Mouse (Mus musculus) olfactory bulb, adult 2 months (tissue): ENCODE measurements around the gene 1700023F06Rik. TPM values are rescaled to one million over a fixed set of nuclear protein-coding genes. Genes with fewer than 3 reads are reported as not detected.

Experiments
- H3K27ac ChIP-seq: fragments of 200-500 bp; 2 replicates; pipeline ENCODE4 v1.5.1; 2012; ENCODE audit warnings: low read depth, low read length; ENCODE audit not compliant: insufficient read depth
- H3K4me1 ChIP-seq: fragments of 200-500 bp; 2 replicates; pipeline ENCODE4 v1.6.1; 2012; ENCODE audit warnings: low read length; ENCODE audit not compliant: control insufficient read depth, insufficient read depth
- H3K4me3 ChIP-seq: fragments of 200-500 bp; 2 replicates; pipeline ENCODE4 v1.5.1; 2012; ENCODE audit warnings: mild to moderate bottlenecking, low read depth, low read length, moderate library complexity; ENCODE audit not compliant: insufficient read depth
- CTCF ChIP-seq: fragments of 200-500 bp; IDR thresholded peaks from 2 replicates; pipeline ENCODE4 v1.5.1; 2012; ENCODE audit warnings: low read depth, mild to moderate bottlenecking, low read length, moderate library complexity; ENCODE audit not compliant: insufficient read depth
- POLR2A ChIP-seq: fragments of 200-500 bp; IDR thresholded peaks from 2 replicates; pipeline ENCODE4 v1.6.1; 2012; ENCODE audit warnings: mild to moderate bottlenecking, low read depth, low read length, moderate library complexity; ENCODE audit not compliant: insufficient read depth
- WGBS: fragments of 180-500 bp; shearing (Covaris S2); methylation state at CpG from one replicate; pipeline ENCODE4 v1.1.7; 2018; 5-methylcytosine and 5-hydroxymethylcytosine counted together
- polyA plus RNA-seq: library from polyadenylated mRNA; stranded (reverse); fragments of >200 nt; gene quantifications from 2 replicates; pipeline ENCODE4 v1.2.4, GENCODE M21; 2012; ENCODE audit warnings: low replicate concordance; ENCODE audit not compliant: missing spikeins, insufficient read depth, insufficient read length

1700023F06Rik gene
- polyA plus RNA-seq, 1 experiment = not detected

DNA sequence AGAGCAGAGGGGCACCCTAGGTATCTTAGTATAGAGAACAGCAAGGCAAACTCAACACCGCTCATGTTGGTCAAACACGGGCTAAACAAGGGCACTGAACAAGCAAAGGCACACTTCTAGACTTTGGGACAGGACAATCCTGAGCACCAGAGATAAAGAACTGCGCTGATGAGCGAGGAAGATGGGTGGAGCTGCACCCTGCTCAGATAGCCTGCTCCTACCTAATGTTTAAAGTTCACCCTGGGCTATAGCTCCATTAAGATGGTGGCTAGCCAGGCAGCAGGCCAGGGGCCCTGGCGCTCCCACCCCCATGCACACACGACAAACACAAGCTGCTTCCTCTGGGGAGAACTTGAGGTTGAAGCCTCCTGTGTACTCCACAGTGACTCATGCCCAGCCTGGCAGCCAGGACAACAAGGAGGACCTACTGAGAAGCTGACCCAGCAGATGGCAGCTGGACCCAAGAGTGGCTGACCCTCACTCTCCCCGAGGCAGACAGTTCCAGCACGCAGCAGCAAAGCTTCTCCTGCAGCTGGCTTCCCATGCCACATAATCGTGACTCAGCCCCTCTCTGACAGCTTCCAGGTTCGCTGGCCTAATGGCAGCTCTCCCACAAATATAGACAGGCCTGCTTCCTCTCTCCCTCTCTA, 37.8 kb upstream of the 1700023F06Rik start:
- WGBS = 54% methylated on average over 10 of the region's 10 CpGs
- TF ChIP-seq POLR2A (no peak), CTCF (no peak)
- H3K27ac ChIP-seq = peak overlapping the region; percentile 30; the same call in 1 of the 2 replicates
- H3K4me1 ChIP-seq = peaks cover 28% of the 10 kb centered on the region
- no peak overlapping the region for H3K4me3 ChIP-seq

DNA sequence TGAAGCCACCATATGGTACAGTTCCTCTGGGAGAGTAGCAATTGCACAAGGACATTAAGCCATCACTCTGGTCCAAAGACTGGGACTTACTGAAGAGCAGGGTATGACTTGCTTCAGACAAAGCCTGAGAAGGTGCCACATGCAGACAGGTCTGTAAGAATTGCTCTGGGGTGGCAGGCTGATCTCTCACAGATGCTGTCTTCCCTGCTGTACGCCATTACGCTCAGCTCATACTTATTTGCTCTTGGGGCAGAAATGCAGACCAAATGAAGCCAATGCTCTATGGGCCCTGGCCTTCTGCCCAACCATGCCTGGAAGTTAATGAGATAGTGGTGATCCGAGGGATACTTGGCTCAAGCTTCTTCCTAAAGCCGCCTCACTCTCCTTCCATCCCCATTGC, 36.5 kb upstream of the 1700023F06Rik start:
- 72% methylated on average over 4 of the region's 4 CpGs for WGBS
- Histone ChIP-seq H3K4me3 (no peak overlapping the region), H3K27ac (no peak overlapping the region), H3K4me1 (peaks cover 30% of the 10 kb centered on the region)
- TF ChIP-seq CTCF (no peak), POLR2A (no peak)

DNA sequence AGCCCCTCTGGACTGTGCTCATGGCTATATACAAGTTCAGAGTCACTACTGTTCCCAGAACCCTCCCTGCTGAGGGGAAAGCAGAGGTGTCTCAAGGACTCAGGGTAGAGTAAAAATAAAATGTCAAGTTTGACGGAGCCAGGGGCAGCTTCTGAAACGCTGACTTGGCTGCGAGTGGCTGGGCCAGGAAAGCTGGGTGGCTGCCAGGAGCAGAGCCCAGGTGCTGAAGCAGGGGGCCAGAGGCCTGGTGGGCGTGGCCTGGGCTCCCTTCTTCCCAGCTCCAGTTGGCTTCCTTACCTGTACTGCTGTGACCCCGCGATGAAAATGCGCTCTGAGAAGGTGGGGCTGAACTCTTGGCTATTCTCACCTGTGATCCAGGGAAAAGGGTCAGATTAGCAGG, 32.4 kb upstream of the 1700023F06Rik start:
- no peak for TF ChIP-seq POLR2A
- no peak for TF ChIP-seq CTCF
- Histone ChIP-seq H3K4me1 (peaks cover 11% of the 10 kb centered on the region), H3K4me3 (no peak overlapping the region), H3K27ac (no peak overlapping the region)
- 55% methylated on average over 7 of the region's 7 CpGs for WGBS

DNA sequence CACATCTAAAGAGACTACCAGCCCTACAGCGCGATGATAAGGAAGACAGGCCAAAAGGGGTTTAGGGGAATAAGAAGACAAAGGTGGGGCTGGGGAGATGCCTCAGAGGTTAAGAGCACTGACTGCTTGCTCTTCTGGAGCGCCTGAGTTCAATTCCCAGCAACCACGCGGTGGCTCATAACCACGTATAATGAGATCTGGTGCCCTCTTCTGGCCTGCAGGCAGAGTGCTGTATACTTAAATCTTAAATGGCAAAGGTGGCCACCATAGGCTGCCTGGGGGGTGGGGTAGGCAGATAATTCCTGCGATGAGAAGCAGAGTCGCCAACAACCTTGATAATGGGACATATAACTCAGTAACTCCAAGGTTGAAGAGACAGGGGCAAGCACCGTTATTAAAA, 29.4 kb upstream of the 1700023F06Rik start:
- Histone ChIP-seq H3K4me1 (peaks cover 13% of the 10 kb centered on the region), H3K4me3 (no peak overlapping the region), H3K27ac (no peak overlapping the region)
- WGBS = 82% methylated on average over 9 of the region's 9 CpGs
- TF ChIP-seq POLR2A = no peak
- no peak for TF ChIP-seq CTCF

DNA sequence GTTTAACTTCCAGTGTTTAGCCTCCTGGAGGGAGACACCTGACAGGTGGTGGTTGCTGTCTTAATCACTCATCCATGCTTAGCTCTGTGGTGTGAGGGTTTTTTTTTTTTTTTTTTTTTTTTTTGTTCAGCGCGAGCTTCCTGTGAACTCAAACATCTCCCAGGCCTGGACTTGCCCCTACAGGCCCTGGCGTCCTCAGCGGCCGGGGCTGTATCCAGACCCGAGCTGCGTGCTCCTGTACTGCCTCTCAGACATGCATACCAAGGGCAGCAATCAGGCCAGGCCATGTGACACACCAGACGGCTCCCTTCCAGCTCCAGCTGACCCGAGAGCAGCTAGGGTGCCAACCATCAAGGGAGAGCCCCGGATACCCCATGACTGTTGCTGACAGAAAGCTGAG, 28.5 kb upstream of the 1700023F06Rik start:
- WGBS = 89% methylated on average over 10 of the region's 10 CpGs
- H3K27ac ChIP-seq = no peak overlapping the region
- H3K4me3 ChIP-seq = no peak overlapping the region
- TF ChIP-seq POLR2A (no peak), CTCF (no peak)
- H3K4me1 ChIP-seq = peaks cover 9% of the 10 kb centered on the region

DNA sequence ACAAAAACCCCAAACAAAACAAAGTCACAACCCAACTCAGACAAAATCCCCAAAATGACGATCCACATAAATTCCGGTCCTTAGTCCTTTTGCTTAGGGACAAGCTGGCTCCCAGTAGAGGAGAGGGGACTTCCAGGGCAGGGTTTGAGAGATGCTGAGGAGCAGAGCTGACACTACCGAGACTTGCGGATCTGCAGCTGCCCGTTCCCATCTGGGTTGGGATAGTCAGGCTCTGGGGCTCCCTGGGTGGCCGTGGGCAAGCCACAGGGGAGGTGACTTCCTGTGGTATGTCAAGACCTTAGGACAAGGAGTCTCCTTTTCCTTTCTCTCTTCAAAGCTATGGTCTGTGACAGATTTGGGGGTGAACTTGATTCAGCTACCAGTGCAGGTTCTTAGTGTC, 28.1 kb upstream of the 1700023F06Rik start:
- peaks cover 9% of the 10 kb centered on the region for H3K4me1 ChIP-seq
- no peak overlapping the region for H3K27ac ChIP-seq
- TF ChIP-seq POLR2A (no peak), CTCF (no peak)
- 88% methylated on average over 6 of the region's 6 CpGs for WGBS
- no peak overlapping the region for H3K4me3 ChIP-seq

DNA sequence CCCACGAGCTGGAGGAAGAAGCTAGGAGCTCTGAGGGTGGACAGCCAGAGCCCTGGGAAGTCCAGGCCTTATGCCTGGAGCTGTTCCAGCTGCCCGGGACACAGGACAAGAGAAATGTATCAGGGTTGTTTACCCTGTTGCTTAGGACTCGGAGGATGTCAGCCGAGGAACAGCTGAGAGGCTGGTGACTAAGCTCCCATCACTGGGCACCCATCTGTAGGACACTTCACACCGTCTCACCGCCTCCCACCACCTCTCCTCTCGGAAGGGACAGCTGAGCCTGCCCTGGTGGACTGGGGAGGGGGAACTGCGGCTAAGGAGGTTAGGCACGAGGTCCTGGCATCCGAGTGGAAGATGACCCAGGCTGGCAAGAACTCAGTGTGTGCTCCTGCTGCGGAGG, 27.3 kb upstream of the 1700023F06Rik start:
- Histone ChIP-seq H3K4me3 (no peak overlapping the region), H3K27ac (no peak overlapping the region), H3K4me1 (peaks cover 6% of the 10 kb centered on the region)
- TF ChIP-seq CTCF = no peak
- TF ChIP-seq POLR2A = no peak
- 66% methylated on average over 11 of the region's 11 CpGs for WGBS

DNA sequence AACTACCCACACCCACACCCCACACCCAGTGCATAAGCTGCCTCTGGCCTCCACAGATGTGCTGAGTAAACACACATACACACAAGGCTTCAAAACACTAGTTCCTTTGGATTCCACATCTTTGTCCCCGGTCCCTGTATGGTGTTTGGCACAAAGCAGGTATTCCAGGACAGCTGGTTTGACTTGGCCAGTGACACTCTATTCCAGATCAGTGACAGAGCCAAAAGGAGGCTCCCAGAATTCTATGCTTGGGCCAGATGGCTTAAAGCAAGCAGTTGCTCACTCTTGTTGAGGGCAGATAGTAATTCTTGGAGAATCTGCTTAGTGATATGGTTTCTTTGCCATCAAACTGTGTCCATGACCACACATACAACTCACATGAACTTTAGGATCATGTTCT, 26.1 kb upstream of the 1700023F06Rik start:
- H3K4me3 ChIP-seq = no peak overlapping the region
- WGBS = 74% methylated on average over 1 of the region's 1 CpGs
- TF ChIP-seq CTCF (no peak), POLR2A (no peak)
- no peak overlapping the region for H3K27ac ChIP-seq
- H3K4me1 ChIP-seq = peaks cover 6% of the 10 kb centered on the region

DNA sequence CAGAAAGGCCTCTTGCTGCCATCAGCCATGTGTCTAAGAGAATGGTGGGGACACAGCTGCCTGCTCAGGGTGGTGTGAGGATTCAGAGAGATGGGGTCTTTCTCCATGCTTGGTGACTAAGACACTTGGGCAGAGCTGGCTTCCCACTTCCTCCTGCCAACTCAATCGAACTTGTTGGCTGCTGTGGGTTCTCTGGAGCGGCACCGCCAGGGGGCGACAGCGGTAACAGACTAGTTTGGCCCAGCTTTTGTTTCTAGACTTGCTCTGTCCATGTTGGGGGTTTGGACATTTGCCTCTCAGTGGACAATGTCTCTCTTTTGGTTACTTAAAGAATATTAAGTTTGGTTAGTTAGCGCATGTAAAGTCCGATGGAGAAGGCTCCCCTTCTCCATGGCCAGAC, 24.6 kb upstream of the 1700023F06Rik start:
- 24% methylated on average over 7 of the region's 7 CpGs for WGBS
- H3K4me3 ChIP-seq = no peak overlapping the region
- H3K4me1 ChIP-seq = peaks cover 6% of the 10 kb centered on the region
- peak; percentile 80 for TF ChIP-seq CTCF
- no peak for TF ChIP-seq POLR2A
- H3K27ac ChIP-seq = no peak overlapping the region

DNA sequence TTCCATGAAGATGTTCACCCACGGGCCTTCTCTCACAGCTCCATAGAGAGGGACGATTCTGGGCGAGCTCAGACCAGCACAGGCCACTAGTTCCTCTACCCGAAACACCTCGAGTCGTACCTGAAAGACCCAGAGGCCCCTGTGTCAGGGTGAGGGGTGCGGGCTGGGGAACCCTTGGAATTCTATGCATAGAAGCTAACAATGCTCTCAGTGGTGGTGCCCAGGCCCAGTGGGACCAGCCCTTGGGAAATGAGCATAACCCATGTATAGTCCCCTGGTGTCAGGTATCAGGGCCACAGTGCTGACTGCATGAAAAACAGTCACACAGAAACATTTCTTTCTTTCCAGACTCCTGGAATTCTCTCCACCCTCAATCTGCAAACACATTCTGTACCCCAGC, 23.0 kb upstream of the 1700023F06Rik start:
- TF ChIP-seq CTCF (no peak), POLR2A (no peak)
- no peak overlapping the region for H3K4me3 ChIP-seq
- no peak overlapping the region for H3K27ac ChIP-seq
- peaks cover 6% of the 10 kb centered on the region for H3K4me1 ChIP-seq
- WGBS = 91% methylated on average over 7 of the region's 7 CpGs
